Mouse (Mus musculus) gonadal fat pad, adult 2 months (tissue): ENCODE measurements around the gene Olr1. TPM values are rescaled to one million over a fixed set of nuclear protein-coding genes. Genes with fewer than 3 reads are reported as not detected.

Source experiments
- DNase-seq: peaks from one replicate; pipeline ENCODE4 v3.0.0-alpha.2; 2012; ENCODE audit warnings: low read depth
- polyA plus RNA-seq: library from polyadenylated mRNA; depleted of rRNA; stranded (reverse); fragments of >200 nt; gene quantifications from 2 replicates; pipeline ENCODE4 v1.2.3, GENCODE M21; 2012; rRNA removed

The Olr1 gene
- 0.15 and 0.16 TPM in 2 replicates for polyA plus RNA-seq

DNA sequence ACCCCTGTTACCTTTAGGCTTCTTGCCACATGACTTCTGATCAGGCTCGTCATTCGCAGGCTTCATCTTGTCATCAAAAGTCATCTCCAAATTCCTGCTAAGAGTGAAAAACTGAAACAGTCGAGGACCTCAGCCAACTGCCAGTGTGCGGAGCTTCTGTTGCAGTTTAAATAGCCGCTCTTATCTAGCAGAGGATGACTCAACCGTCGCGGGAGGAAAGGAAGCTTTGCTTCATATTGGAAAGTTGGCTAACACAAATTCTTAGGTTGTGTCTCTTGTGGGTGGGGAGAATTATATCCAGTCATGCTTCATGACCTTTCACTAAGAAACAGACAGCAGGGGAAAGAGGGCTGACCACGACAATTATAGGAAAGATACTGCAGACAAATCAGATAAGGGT is at the start of gene Olr1:
Gene Olr1, minus strand, starts transcription at position 142 of the 400 bp plus-strand sequence.
- DNase-seq: no peak

DNA sequence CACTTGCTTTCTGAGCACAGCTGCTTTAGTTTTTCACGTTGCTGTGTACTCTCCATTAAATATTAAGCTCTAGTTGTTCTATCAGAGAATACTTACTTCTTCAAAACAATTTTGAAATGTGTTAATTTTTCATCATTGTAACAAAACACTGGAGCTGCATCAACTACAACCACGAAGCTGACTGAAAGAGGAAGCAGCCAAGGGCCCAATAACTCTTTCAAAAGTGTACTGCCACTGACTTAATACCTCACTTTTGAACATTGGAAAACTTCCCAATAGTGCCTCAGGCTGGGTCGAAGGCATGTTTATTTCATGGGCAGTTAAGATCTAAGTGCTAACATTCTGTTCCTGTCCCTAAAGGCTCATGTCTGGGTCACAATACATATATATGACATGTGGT is 41.0 kb upstream of the Olr1 start:
- DNase-seq: no peak

DNA sequence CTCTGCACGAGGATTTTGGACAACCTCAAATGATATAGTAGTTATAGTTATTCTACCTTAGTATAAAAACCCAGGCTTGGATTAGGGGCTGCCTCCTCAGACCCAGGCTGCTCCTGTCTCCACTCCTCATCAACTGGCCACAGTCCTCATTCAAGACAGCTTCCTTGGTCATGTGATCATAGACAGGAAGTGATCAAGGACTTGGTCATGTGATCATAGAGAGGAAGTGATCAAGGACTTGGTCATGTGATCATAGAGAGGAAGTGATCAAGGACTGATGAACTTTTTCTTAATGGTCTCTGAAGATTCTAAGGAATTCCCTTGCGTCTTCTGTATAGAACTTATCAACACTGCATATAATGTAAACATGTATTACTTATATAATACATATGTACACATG is 40.3 kb upstream of the Olr1 start:
- no peak for DNase-seq

DNA sequence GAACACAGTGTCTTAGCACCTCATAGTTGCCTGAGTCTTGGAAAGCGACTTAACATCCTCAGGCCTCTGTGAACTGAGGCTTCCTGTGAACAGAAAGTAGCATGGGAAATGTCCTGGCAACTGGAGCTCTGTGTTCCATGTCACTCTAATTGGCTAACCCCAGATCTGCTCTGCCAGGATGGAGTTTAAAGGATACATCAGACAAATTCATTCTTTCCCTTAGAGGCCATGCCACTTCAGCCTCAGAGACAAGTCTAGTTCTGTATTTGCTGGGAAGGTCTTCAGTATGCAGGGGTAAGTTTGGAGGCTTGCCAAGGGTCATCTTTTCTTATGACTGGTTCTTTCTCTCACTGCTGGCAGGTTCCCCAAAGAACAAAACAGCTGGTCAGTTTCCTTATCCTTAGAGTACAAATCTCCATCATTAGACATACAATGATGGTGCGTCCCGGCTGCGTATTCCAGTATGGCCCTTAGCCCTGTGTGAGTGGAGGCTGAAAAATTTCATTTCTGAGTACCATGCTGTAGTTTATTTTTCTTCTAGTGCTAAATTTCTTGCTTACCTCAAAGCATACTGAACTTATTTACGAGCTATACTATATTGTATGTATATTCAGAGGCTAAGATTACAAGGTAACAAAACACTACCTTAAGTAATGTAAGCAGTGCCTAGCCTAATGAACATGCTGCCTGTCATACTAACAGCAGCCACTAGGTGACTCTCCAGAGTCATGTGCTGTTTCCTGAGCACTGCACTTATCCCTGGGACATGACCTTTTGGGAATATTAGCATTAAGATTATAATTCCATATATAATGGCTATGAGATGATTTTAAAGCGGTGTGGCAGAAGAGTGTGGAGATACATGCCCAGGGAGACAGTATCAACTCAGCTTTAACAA is 37.0 kb upstream of the Olr1 start:
- no peak for DNase-seq

DNA sequence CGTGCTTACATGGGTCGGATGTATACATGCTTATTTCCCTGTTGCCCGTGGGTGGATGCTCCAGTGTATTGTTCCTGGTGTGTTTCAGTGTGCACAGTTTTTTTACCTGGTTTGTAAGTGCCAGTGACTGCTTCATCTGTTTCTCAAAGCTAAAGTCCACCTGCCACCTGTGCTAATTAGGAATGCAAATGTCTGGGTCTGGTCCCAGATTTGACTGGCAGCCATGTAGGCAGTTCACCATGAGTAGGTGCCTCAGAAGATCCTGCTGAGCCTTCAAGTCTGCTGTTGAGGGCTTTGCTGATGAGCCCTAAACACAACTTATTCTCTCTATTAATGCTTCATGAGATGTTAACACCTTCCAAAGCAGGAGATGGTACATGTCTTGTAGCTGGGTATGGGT is 35.6 kb upstream of the Olr1 start:
- DNase-seq: no peak

DNA sequence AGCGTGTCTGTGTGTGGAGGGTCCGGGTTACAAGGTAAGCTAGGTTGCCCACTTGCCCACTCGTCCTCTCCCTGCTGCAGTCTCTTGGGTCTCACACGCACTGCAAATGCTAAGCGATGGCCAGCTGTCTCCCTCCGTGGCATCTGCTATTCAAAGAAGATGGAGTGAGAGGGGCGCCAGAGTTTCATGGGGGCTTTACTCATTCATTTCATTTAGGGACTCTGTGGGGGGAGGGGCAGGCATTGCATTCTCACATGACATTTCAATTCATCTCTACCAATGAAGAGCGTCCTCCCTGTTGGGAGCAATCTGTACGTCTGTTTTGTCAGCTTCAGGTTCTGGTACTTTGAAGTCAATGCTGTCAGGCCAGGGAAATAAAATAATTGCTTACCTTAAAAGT is 35.0 kb upstream of the Olr1 start:
- no peak for DNase-seq

DNA sequence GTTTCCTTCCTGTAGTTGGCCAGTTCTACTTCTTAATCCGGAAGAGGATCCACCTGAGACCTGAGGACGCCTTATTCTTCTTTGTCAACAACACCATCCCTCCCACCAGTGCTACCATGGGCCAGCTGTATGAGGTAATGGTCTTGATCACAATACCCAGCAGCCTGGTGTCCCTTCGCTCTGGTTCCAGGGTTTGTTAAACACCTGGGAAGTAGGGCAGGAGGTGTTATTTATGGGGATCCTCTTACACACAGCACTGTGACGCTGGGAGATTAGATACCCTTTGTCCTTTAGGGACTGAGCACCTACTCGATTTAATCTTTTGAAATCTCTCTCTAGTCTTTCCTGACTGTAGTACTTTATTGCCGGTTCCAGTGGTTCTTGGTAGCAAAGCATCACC is 31.6 kb upstream of the Olr1 start:
- no peak for DNase-seq

DNA sequence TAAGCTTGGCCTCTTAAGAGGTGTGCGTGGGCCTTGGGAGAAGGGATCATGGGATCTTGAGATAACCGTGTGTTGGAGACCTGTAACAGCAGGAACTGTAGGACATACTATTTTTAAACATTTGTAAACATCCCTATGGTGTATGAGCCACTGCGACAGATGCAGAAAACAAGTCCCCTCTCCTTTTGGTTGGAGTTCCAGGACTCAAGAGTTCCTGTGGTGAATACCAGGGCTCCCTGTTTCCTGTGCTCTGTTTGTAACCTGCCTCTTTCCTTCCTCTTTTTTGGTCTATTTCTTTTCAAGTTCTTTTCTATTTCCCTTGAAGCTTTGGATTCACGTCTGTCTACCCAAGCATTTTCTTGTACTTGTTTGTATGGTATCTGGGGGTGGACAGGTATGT is 28.8 kb upstream of the Olr1 start:
- no peak for DNase-seq

DNA sequence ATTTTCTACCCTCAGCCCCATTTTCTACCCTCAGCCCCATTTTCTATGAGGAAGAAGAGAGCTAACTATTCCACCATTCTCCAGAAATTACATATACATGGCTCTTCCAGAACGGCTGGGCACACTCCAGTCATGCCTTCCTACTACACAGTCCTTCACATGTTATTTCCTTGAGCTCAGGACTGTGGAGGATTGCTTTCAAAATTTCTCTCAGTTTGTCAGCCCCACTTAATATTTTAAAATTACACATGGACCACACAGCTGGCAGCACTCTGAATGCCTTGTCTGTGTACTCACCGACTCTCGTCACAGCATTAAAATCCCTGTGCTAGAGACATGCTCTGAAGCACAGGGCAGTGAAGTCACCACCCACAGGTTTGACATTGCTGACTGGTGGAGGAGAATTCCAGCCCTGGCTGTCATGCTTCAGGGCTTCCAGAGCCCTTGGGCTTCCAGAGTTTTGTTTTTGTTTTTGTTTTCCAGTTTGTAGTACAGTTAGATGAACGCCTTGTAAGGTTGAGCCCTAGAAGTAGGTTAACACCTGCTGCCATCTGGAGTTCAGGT is 27.7 kb upstream of the Olr1 start:
- no peak for DNase-seq

DNA sequence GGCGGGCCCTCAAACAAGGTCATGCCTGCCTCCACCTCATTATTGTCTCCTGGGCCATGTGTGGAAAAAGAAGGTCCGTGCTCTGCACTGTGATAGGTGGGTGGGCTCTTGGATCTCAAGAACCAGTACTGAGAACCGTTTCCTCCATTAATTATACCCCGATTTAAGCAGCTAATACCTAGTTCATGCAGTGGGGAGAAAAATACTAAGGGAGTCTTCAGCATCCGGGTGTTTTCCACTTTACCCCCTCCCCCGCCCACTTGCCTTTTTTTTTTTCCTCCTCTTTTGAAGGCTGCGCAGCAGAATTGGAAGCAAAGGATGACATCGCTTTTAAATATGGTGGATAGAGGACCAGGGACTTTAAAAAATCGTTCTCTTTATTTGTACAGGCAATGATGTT is 27.1 kb upstream of the Olr1 start:
- no peak for DNase-seq

DNA sequence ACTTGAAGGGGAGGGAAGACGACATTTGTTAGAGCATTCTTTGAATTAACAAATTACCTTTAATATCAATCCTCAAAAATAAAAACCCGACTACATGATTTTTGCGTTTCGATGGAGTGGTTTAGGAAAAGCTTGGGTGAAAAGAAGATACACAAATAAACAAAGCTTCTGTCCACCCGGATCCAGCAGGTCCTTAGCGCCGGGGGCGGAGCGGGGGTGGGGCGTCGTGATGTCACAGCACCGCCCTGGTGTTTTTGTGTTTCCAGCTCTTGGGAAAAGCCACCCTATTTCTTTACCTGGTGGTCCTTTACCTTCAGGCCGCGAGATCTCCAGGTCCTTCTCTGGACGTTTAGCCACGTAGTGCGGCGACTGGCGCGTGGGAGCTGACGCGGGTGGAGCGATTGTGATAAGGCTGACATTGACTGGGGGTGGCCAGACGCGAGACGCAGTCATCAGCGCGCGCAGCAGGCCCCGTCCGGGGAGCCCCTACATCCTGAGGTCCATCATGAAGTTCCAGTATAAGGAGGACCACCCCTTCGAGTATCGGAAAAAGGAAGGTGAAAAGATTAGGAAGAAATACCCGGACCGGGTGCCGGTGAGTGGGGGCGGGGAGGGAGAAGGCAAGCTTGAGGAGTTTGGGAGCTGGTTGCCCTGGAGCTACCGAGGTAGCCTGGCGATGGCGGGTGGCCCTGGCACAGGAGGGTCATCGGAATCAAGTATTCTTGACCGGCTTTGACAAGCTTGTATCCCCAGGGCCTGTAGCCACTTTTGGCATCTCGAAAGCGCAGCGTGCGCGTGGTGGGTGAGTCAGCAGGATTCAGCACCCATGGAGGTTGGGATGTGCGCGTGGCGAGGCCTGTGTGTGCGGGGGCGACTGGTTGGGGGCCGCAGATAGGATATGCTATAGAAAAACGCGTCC is 26.2 kb upstream of the Olr1 start, which contains the start of gene Gabarapl1:
Gene Gabarapl1, plus strand, starts transcription at position 219 of the 919 bp plus-strand sequence.
- DNase-seq: no peak

DNA sequence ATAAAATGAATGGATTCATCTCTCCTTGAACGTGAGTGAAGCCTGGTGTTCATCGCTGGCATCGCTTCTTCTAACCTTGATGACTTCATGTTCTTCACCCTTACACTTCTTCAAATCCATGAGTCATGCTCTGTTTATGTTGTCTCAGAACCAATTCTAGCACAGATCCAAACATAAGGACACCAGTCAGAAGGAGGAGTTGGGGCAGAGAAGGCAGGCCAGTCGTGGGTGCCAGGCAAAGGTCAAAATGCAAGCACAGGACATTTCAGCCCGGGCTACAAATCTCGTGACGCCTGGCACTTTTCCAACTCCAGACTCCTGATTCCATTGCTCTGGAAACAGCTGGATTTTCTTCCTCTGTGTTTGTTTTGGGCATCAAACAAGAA is 25.6 kb upstream of the Olr1 start:
- DNase-seq: peak; percentile 78

DNA sequence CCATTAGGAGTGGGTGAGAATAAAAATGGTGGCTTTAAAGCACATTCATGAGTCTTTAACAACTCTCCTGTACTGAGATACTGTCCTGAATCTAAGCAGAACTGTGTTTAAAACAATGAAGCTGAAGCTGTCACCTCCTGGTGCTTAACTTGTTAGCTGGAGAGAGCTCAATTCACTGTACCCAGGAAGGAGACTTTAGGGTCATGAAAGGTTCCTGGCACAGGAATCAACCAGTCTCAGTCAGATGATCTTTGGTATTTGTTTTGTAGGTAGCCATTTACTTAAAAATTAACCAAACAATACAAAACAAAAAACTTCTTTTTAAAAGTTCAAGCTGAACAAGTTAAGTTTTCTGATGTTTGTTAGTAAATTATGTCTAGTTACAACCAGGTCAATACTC is 23.3 kb upstream of the Olr1 start:
- DNase-seq: no peak

DNA sequence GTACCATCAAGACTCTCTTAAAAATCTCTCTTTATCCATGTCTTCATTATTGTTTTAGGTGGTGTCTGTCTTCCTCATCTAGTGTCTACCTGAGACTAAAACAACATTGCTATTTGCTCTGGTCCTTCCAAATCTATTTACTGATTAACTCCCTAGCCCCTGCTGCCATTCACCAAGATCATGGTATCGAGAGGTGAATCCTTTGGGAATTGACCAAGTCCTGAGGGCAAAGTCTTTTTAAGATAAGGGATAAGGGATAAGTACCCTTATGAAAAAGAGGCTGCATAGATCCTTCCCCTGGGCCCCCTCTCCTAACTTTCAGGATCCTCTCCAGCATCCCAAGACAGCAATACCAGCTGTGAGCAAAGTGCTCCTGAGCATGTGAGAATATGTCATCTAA is 22.6 kb upstream of the Olr1 start:
- DNase-seq: no peak

DNA sequence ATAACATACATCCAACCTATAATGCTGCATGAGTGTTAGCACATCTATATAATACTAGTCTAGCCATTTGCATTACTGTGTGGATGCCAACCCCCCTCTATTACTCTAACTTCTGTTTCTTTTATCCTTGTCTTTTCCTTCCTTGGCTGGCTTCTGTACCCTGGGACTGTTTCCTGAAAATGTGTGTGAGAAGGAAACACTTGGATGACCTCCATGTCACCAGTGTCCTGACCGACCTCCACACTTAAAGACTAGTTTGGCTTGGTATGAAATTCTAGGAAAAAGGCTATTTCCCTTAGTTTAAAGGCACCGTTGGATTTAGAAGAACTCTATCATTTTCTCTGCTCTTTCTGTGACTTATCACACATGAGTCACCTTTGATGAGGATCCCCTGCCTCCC is 20.5 kb upstream of the Olr1 start:
- no peak for DNase-seq

DNA sequence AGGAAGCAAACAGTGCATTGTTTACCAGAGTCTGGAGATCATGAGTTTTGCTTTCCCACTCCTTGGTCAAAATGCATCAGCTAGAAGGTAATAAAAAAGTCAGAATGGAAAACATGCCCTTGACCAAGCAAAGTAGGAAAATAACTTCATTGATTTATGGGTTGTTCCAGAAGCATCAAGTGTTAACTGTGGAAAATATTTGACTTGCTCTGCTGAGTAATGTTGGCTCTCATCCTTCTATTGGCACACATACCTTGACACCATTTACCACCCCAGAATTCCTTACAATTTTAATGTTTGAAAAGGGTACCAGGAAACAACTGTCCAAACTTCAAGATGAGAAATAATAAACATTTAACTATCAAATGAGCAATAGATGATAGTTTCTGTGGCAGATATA is 19.1 kb upstream of the Olr1 start:
- DNase-seq: no peak

DNA sequence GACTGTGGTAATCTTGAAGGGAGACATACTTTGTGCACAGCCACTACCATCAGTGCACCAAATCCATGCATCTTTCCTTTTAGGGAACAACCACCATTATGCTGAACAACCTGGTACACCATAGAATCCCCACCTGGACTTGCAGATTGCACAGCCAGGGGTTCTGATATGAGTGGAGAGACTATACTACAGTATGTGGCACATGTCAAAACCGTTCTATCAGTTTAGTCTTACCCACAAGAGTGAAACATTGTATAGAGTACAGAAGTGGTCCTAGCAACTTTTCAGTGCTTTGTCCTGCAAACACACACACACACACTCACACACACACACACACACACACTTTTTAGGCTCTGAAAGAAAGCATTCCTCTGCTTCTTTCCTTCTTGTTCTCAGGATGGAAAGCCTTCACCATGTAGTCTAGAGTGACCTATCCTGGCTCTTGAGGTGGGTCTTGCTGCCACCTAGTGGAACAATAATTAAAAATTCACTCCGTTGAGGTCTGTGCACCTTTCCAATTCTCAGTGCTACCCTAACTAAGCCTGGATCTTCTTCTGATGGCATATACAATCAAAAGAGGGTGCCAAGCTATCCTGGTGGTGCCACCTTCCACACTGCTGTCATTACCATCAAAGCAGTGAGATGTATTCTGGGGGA is 10.9 kb upstream of the Olr1 start:
- DNase-seq: no peak

DNA sequence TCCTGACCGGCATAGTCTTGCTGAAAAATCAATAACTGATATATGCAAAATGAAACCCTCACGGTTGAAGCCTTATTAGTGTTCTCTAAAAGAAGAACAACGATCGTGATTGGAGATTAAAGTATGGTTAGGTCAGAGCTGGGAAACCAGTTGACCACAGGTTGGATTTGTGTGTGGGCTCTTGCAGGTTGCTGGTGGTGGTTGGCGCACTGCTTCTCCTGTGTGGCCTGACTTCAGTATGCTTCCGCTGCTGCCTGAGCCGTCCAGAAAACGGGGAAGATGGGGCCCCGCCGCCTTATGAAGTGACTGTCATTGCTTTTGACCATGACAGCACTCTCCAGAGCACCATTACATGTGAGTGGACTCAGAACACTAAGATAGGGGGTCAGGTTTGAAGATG is 9.4 kb upstream of the Olr1 start:
- no peak for DNase-seq

DNA sequence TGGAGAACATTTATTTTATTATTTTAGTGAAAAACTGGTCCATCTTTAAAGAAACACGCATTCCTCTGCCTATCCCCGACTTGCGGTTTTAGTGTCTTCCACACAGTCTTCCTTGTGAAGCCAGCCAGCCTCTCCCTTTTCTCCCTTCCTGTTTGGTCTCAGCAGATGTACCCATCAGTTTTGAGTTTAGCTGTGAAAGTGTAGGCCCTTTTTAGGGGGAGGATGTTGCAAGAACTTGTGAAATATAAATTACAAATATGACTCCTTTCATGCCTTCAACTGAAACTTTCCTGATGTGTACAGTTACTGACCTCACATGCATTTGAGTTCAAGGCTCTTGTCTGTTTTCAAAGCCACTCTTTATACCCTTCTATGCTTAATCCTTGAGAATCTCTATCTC is 8.1 kb upstream of the Olr1 start:
- no peak for DNase-seq

DNA sequence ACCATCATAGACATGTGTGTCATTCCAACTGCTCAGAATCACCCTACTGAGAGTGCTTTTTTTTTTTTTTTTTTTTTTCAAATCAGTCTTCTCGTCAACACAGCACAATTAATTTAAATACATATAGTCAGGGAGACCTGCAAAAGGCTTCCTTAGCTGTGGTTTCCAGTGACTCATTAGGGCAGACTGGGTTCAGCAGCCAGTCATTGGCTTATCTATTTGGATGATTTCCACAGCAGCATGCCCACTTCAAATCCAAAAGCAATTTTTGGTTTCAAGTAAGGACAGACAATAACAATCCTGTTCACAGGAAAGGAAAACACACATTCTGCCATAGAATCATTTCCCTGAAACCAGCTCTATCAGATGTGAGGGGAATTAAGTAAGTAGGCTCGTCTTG is 7.4 kb upstream of the Olr1 start:
- DNase-seq: no peak

DNA sequence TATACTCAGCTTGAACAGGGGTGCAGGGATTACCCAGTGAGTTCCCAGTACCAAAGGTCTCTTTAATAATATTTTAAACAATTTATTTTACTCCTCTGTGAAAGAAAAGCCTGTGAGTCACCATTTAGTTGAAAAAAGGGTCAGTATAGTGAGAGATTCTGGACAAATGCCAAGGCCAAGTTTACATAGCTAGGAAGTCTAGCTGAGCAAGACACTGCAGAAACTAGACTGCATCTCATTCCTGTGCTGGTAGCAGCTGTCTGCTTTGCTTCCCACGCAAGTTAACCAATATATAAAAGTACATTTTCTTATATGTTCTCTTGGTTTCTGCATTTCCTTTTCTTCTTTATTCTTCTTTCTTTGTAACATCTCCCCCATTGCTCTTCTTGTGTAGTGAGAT is 6.4 kb upstream of the Olr1 start:
- no peak for DNase-seq

DNA sequence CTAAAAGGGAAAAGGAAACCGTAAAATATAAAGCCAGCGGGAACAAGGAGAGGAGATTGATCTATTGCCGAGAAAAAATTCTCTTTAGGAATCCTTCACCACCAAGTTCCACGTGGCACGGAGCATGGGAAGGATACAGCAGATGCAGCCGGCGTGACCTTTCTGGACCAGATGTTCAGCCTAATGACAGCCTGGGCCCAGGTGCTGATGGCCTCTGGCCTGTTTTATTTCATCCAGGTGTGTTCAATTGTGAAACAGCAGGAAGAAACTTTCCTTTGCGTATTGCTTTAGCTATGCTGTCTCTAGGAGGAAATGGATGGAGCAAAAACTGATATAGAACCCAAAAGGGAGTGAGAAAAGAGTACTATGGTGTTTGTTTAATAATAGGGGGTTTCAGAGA is 5.9 kb upstream of the Olr1 start:
- DNase-seq: no peak
